Mouse (Mus musculus) heart, embryonic 14.5 days (tissue): ENCODE measurements around the gene Dpm3. TPM values are rescaled to one million over a fixed set of nuclear protein-coding genes. Genes with fewer than 3 reads are reported as not detected.

Source experiments
- microRNA counts: library from miRNA; unstranded; fragments of <30 nt; microRNA quantifications from one replicate; lab custom pipeline; 2016
- microRNA-seq: library from miRNA; unstranded; fragments of <30 nt; microRNA quantifications from one replicate; pipeline ENCODE4, GENCODE M21; 2016
- polyA plus RNA-seq: library from polyadenylated mRNA; unstranded; fragments of >200 nt; fragmentation: Nextera tagmentation; extraction: Ambion mirVana; gene quantifications from 2 replicates; pipeline ENCODE4 v1.2.1, GENCODE M21; 2014

The Dpm3 gene
- polyA plus RNA-seq, 1 experiment from 2014 or later = 97.9 TPM

MicroRNAs encoded within 50 kb of the gene (microRNA counts, 519-probe panel; counts per million panel counts)
- 322 counts per million, percentile 70 among the panel's probes with 10 or more counts for microRNA mmu-miR-92b (lab: Ali Mortazavi, UCI)

Small RNA genes lying within 50 kb of the gene (microRNA-seq; reads per million reads assigned to microRNA genes)
- gene Mir92b = 13.1 reads per million, percentile 25 among the genes with 10 or more reads in this experiment

Other genes starting within 250 kb of the Dpm3 start
- 6.8 and 7.5 TPM in 2 replicates for gene Rusc1, start 166.0 kb upstream of the Dpm3 start, polyA plus RNA-seq
- gene Gm43738, start 158.3 kb upstream of the Dpm3 start, polyA plus RNA-seq = not detected in 2 replicates
- 92.6 and 96.9 TPM in 2 replicates for gene Fdps, start 157.4 kb upstream of the Dpm3 start, polyA plus RNA-seq
- gene Pklr, start 123.2 kb upstream of the Dpm3 start, polyA plus RNA-seq = 0.11 TPM in 1 of 2 replicates, not detected in the other
- 0.27 and 0.51 TPM in 2 replicates for gene Hcn3, start 99.2 kb upstream of the Dpm3 start, polyA plus RNA-seq
- gene Clk2, start 94.6 kb upstream of the Dpm3 start, polyA plus RNA-seq = 12.4 and 13.4 TPM in 2 replicates
- gene Scamp3, start 81.9 kb upstream of the Dpm3 start, polyA plus RNA-seq = 68.3 and 74.8 TPM in 2 replicates
- 9.1 and 12.8 TPM in 2 replicates for gene Fam189b, start 76.2 kb upstream of the Dpm3 start, polyA plus RNA-seq
- 33.5 and 34.0 TPM in 2 replicates for gene Gba, start 56.4 kb upstream of the Dpm3 start, polyA plus RNA-seq
- gene Thbs3, start 44.2 kb upstream of the Dpm3 start, polyA plus RNA-seq = 12.9 and 14.5 TPM in 2 replicates
- 93.6 and 102 TPM in 2 replicates for gene Mtx1, start 32.3 kb upstream of the Dpm3 start, polyA plus RNA-seq
- gene Muc1, start 30.3 kb upstream of the Dpm3 start, polyA plus RNA-seq = 0.16 TPM in 1 of 2 replicates, not detected in the other
- 216 and 239 TPM in 2 replicates for gene Krtcap2, start 13.4 kb upstream of the Dpm3 start, polyA plus RNA-seq
- gene Trim46, start 13.0 kb upstream of the Dpm3 start, polyA plus RNA-seq = 0.85 and 0.95 TPM in 2 replicates
- gene Slc50a1, start 11.2 kb downstream of the Dpm3 start, polyA plus RNA-seq = 48.2 and 48.9 TPM in 2 replicates
- 38.4 and 39.7 TPM in 2 replicates for gene Efna1, start 21.8 kb downstream of the Dpm3 start, polyA plus RNA-seq
- 0.78 and 1.1 TPM in 2 replicates for gene Efna3, start 63.6 kb downstream of the Dpm3 start, polyA plus RNA-seq
- 6.0 and 6.7 TPM in 2 replicates for gene Efna4, start 78.7 kb downstream of the Dpm3 start, polyA plus RNA-seq
- gene Adam15, start 90.6 kb downstream of the Dpm3 start, polyA plus RNA-seq = 31.0 and 38.6 TPM in 2 replicates
- not detected in 2 replicates for gene Dcst2, start 102.6 kb downstream of the Dpm3 start, polyA plus RNA-seq
- gene Dcst1, start 105.9 kb downstream of the Dpm3 start, polyA plus RNA-seq = 0.16 and 0.18 TPM in 2 replicates
- gene Zbtb7b, start 135.4 kb downstream of the Dpm3 start, polyA plus RNA-seq = 1.3 and 1.8 TPM in 2 replicates
- not detected in 2 replicates for gene Lenep, start 143.4 kb downstream of the Dpm3 start, polyA plus RNA-seq
- gene Flad1, start 152.5 kb downstream of the Dpm3 start, polyA plus RNA-seq = 33.5 and 35.2 TPM in 2 replicates
- 354 and 368 TPM in 2 replicates for gene Cks1b, start 159.0 kb downstream of the Dpm3 start, polyA plus RNA-seq
- gene Shc1, start 159.1 kb downstream of the Dpm3 start, polyA plus RNA-seq = 48.0 and 50.5 TPM in 2 replicates
- gene Pygo2, start 170.9 kb downstream of the Dpm3 start, polyA plus RNA-seq = 24.3 and 27.8 TPM in 2 replicates
- 36.9 and 37.3 TPM in 2 replicates for gene Pbxip1, start 177.3 kb downstream of the Dpm3 start, polyA plus RNA-seq
- 54.3 and 56.8 TPM in 2 replicates for gene Pmvk, start 195.2 kb downstream of the Dpm3 start, polyA plus RNA-seq